Mouse (Mus musculus) liver, embryonic 14.5 days (tissue): ENCODE measurements around the gene Mecom.

ENCODE experiments used
- CTCF ChIP-seq: IDR thresholded peaks from 2 replicates; pipeline ENCODE4 v1.5.1; 2016; ENCODE audit warnings: antibody characterized with exemption, low read depth, control low read depth
- EP300 ChIP-seq: IDR thresholded peaks from 2 replicates; pipeline ENCODE4 v1.6.1; 2016; ENCODE audit warnings: antibody characterized with exemption, low read depth

GRCm38 (mm10) chr3:30048157-30048556, 499.7 kb downstream of the Mecom start:
- TF ChIP-seq CTCF (no peak), EP300 (no peak)
